Mouse (Mus musculus) forebrain, embryonic 15.5 days (tissue): ENCODE data around the gene Trmt13. TPM values are rescaled to one million over a fixed set of nuclear protein-coding genes. Genes with fewer than 3 reads are reported as not detected.
"Not testable (repeated sequence)": the region's sequence is repeated elsewhere in the genome, so short reads cannot be mapped to it uniquely, and the experiment has no call there.

Source experiments
- ATAC-seq: fragments of 200-750 bp; cut with Nextera tagmentation; replicated peaks from 2 replicates; pipeline ENCODE4 v1.8.0; 2017; ENCODE audit warnings: mild to moderate bottlenecking, moderate TSS enrichment, moderate library complexity
- H3K27ac ChIP-seq: fragments of 300-500 bp; sonication (generic); replicated peaks from 2 replicates; pipeline ENCODE4 v1.5.1; 2015; ENCODE audit warnings: mild to moderate bottlenecking, inconsistent platforms
- H3K27me3 ChIP-seq: fragments of 300-500 bp; sonication (generic); 2 replicates; pipeline ENCODE4 v1.6.1; 2015; ENCODE audit warnings: inconsistent platforms
- H3K36me3 ChIP-seq: fragments of 300-500 bp; sonication (generic); 2 replicates; pipeline ENCODE4 v1.6.1; 2015; ENCODE audit warnings: mild to moderate bottlenecking, inconsistent platforms
- H3K4me1 ChIP-seq: fragments of 300-500 bp; sonication (generic); 2 replicates; pipeline ENCODE4 v1.6.1; 2015; ENCODE audit warnings: inconsistent platforms
- H3K4me2 ChIP-seq: fragments of 300-500 bp; sonication (generic); replicated peaks from 2 replicates; pipeline ENCODE4 v1.6.1; 2015; ENCODE audit warnings: mild to moderate bottlenecking, inconsistent platforms
- H3K4me3 ChIP-seq: fragments of 300-500 bp; sonication (generic); 2 replicates; pipeline ENCODE4 v1.5.1; 2015; ENCODE audit warnings: mild to moderate bottlenecking, inconsistent platforms
- H3K9ac ChIP-seq: fragments of 300-500 bp; sonication (generic); replicated peaks from 2 replicates; pipeline ENCODE4 v1.6.1; 2015; ENCODE audit warnings: mild to moderate bottlenecking, inconsistent platforms
- H3K9me3 ChIP-seq: fragments of 300-500 bp; sonication (generic); 2 replicates; pipeline ENCODE4 v1.6.1; 2016; ENCODE audit warnings: inconsistent platforms
- WGBS: fragments of 180-500 bp; shearing (Covaris S2); methylation state at CpG from one replicate; pipeline ENCODE4 v1.1.7; 2015; ENCODE audit warnings: mixed read lengths; 5-methylcytosine and 5-hydroxymethylcytosine counted together
- polyA plus RNA-seq: library from polyadenylated mRNA; unstranded; fragments of >200 nt; fragmentation: Nextera tagmentation; extraction: Ambion mirVana; gene quantifications from 2 replicates; pipeline ENCODE4 v1.2.1, GENCODE M21; 2015

Trmt13 gene
- polyA plus RNA-seq, 1 experiment from 2014 or later = 25.3 TPM

DNA sequence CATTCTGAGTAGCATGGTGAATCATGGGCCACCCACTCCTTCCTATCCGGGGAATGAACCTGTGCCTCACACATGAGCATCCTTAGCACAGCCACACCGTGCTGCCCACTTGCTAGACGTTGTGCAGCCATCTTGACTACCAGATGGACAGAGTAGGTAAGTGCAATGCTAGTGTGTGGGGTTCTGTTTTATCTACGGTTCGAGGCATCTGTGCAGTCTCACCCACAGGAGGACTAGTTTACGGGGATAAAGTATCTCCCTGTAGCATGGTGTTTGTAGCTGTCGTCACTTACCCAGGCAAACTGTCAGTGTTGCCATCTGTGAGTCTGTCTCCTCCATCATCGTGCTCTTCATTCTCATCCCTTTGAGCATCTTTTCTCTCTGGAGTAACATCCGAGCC lies 32.2 kb downstream of the Trmt13 start:
- Histone ChIP-seq H3K27me3 (no peaks in the 10 kb centered on the region), H3K9ac (no peak overlapping the region), H3K4me1 (no peaks in the 10 kb centered on the region), H3K36me3 (peaks cover 62% of the 10 kb centered on the region), H3K9me3 (no peaks in the 10 kb centered on the region), H3K4me2 (no peak overlapping the region), H3K27ac (no peak overlapping the region), H3K4me3 (no peak overlapping the region)
- WGBS = 95% methylated on average over 9 of the region's 9 CpGs
- no peak for ATAC-seq

DNA sequence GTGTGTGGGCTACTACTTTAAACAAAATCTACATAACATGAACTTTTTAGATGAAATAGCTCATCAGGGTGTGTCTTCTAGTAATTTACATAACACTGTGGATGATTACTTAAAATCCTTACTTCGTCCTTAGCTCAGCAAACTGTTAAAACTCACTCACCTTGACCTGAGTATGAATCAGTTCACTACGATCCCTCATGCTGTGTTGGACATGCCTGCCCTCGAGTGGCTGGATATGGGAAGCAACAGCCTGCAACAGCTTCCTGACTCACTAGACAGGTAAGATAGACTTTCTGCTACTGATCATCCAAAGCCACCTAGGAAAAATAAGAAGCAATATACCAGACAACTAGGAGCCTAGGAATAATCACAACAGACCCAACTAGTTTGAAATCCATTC lies 37.1 kb downstream of the Trmt13 start:
- H3K4me2 ChIP-seq = no peak overlapping the region
- H3K9ac ChIP-seq = no peak overlapping the region
- H3K4me3 ChIP-seq = no peak overlapping the region
- 69% methylated on average over 3 of the region's 3 CpGs for WGBS
- H3K36me3 ChIP-seq = peaks cover 27% of the 10 kb centered on the region
- H3K9me3 ChIP-seq = no peaks in the 10 kb centered on the region
- no peak for ATAC-seq
- H3K27ac ChIP-seq = no peak overlapping the region
- no peaks in the 10 kb centered on the region for H3K4me1 ChIP-seq
- H3K27me3 ChIP-seq = no peaks in the 10 kb centered on the region

DNA sequence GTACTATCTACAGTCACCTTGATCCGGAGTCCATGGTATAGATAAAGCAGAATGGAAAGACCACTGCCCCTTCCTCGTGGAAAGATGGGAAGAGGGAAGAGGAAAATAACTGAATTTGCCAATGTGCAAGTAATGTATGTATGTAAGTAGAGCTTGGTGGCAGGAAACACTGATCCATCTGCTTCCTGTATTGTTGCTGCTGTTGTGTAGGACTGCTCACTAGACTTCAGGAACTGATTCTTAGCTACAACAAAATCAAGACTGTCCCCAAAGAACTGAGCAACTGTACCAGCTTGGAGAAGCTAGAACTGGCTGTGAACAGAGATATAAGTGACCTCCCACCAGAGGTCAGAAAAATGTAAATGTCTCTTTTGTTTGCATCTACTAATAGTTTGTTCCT lies 43.8 kb downstream of the Trmt13 start:
- Histone ChIP-seq H3K27me3 (no peaks in the 10 kb centered on the region), H3K36me3 (no peaks in the 10 kb centered on the region), H3K9me3 (no peaks in the 10 kb centered on the region), H3K4me1 (no peaks in the 10 kb centered on the region), H3K27ac (no peak overlapping the region), H3K9ac (no peak overlapping the region), H3K4me2 (no peak overlapping the region), H3K4me3 (no peak overlapping the region)
- ATAC-seq = no peak
- WGBS = 82% methylated on average over 2 of the region's 2 CpGs

DNA sequence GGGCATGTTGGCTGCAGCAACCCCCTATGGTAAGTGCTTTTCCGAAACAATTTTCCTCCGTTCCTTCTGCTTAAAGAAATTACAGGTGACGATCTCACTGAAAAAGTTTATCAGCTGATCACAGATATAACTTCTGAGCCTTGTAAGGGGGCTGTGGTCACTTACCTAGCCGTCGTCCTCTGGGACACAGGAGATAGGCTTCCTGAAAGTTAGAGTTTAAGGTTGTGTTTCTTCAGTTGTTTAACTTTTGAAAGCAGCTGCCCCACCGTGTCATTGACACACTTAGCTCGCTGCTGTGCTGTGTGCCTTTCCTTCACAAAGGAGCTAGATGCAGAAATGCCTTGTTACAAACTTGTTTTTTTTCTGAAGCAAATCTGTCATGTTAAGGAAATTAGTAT lies 51.3 kb downstream of the Trmt13 start:
- no peaks in the 10 kb centered on the region for H3K27me3 ChIP-seq
- no peak overlapping the region for H3K4me3 ChIP-seq
- WGBS = 85% methylated on average over 7 of the region's 7 CpGs
- H3K4me2 ChIP-seq = no peak overlapping the region
- no peak for ATAC-seq
- H3K36me3 ChIP-seq = no peaks in the 10 kb centered on the region
- H3K9me3 ChIP-seq = no peaks in the 10 kb centered on the region
- no peak overlapping the region for H3K9ac ChIP-seq
- no peak overlapping the region for H3K27ac ChIP-seq
- no peaks in the 10 kb centered on the region for H3K4me1 ChIP-seq

- no peak within 1 kb of the TSS for H3K9ac ChIP-seq
- H3K27me3 ChIP-seq = no peaks in the 10 kb centered on the region
- H3K4me3 ChIP-seq = no peak within 1 kb of the TSS
- no peaks in the 10 kb centered on the region for H3K9me3 ChIP-seq
- ATAC-seq = no peak
- H3K4me1 ChIP-seq = no peaks in the 10 kb centered on the region
- no peaks in the 10 kb centered on the region for H3K36me3 ChIP-seq
- no peak within 1 kb of the TSS for H3K27ac ChIP-seq
- 87% methylated on average over 7 of the region's 7 CpGs for WGBS
- H3K4me2 ChIP-seq = no peak within 1 kb of the TSS
Measured at GRCm38 (mm10) chr3:116562408-116563094, 51.8 kb downstream of the Trmt13 start, which contains the start of gene Lrrc39. Gene Lrrc39 (plus strand): TSS chr3:116562973.

DNA sequence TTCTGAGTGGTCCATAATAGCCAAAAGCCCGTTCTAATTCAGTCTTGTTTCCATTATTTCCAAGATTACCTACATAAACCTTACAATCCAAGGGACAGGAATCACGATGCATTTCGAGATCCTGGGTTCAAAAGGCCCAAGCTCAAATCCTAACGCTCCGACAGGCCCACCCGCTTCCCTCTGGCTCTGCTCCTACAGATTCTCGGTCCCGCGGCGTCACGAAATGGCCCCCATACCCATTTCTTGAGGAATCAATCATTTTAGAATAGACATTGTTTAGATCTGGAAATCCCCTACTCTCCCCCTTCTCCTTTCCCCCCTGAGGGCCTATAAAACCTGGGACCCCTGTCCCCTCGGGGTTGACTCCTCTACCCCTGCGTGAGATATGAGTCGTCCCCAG lies 53.1 kb downstream of the Trmt13 start:
- WGBS = 95% methylated on average over 14 of the region's 14 CpGs
- not testable (repeated sequence) for H3K9ac ChIP-seq, H3K9me3 ChIP-seq, H3K27me3 ChIP-seq, H3K4me1 ChIP-seq, H3K4me2 ChIP-seq, H3K4me3 ChIP-seq, H3K36me3 ChIP-seq, H3K27ac ChIP-seq, ATAC-seq

GRCm38 (mm10) chr3:116551362-116551761 lies 63.0 kb downstream of the Trmt13 start:
- Histone ChIP-seq H3K4me2 (no peak overlapping the region), H3K4me3 (no peak overlapping the region), H3K27me3 (no peaks in the 10 kb centered on the region), H3K27ac (no peak overlapping the region), H3K9me3 (no peaks in the 10 kb centered on the region), H3K9ac (no peak overlapping the region), H3K4me1 (no peaks in the 10 kb centered on the region), H3K36me3 (peaks cover 13% of the 10 kb centered on the region; the same call in 1 of the 2 replicates)
- no peak for ATAC-seq
- 95% methylated on average over 5 of the region's 5 CpGs for WGBS

DNA sequence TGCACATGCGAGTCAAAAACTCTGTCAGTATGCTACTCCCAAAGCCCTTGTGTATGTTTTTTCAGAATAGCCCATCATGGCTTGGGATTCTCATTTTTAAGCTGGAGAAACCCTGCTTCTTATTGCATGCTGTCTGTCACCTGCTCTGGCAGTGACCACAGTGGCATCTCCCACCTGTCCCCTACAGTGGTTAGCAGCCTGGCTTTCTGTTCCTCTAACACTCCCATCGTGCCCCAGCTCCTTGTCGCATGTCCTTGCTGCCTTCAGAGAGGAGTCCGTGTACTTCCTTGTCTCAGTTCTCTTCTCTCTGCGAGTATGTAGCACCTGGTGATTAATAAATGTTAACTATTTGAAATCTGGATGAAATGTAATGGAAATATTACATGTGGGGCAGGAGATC lies 67.0 kb downstream of the Trmt13 start:
- no peaks in the 10 kb centered on the region for H3K27me3 ChIP-seq
- H3K4me3 ChIP-seq = no peak overlapping the region
- no peaks in the 10 kb centered on the region for H3K9me3 ChIP-seq
- H3K9ac ChIP-seq = no peak overlapping the region
- no peaks in the 10 kb centered on the region for H3K4me1 ChIP-seq
- WGBS = 90% methylated on average over 5 of the region's 5 CpGs
- H3K27ac ChIP-seq = no peak overlapping the region
- no peak overlapping the region for H3K4me2 ChIP-seq
- H3K36me3 ChIP-seq = peaks cover 27% of the 10 kb centered on the region
- no peak for ATAC-seq

DNA sequence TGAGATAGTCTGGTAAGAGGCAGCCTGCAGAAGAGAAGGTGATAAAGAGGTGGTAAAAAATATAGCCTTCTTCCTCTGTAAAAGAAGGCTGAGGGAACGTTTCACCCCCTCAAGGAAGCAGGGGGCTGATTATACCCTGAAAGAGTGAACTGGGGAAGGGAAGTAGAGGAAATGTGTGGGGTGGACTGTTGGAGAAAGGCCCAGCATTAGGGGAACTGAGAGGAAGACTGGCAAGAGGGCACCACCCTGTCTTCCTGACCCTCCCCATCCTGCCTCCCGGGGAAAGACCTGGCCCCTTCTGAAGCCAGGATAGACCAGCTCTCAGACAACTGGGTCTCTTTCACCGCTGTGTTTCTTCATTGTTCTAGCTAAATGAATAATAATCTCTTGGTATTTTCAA lies 71.9 kb downstream of the Trmt13 start:
- Histone ChIP-seq H3K27ac (no peak overlapping the region), H3K27me3 (no peaks in the 10 kb centered on the region), H3K4me2 (no peak overlapping the region), H3K36me3 (peaks cover 41% of the 10 kb centered on the region), H3K4me1 (no peaks in the 10 kb centered on the region), H3K4me3 (no peak overlapping the region), H3K9ac (no peak overlapping the region), H3K9me3 (no peaks in the 10 kb centered on the region)
- ATAC-seq = no peak
- WGBS = 89% methylated on average over 3 of the region's 3 CpGs

GRCm38 (mm10) chr3:116542070-116542469 lies 72.3 kb downstream of the Trmt13 start:
- H3K27me3 ChIP-seq = no peaks in the 10 kb centered on the region
- H3K4me1 ChIP-seq = no peaks in the 10 kb centered on the region
- H3K36me3 ChIP-seq = peaks cover 42% of the 10 kb centered on the region
- H3K9me3 ChIP-seq = no peaks in the 10 kb centered on the region
- no peak overlapping the region for H3K27ac ChIP-seq
- WGBS = 84% methylated on average over 2 of the region's 2 CpGs
- H3K9ac ChIP-seq = no peak overlapping the region
- H3K4me2 ChIP-seq = no peak overlapping the region
- ATAC-seq = no peak
- H3K4me3 ChIP-seq = no peak overlapping the region

GRCm38 (mm10) chr3:116537200-116537573 lies 77.2 kb downstream of the Trmt13 start:
- no peak for ATAC-seq
- H3K9ac ChIP-seq = no peak overlapping the region
- no peaks in the 10 kb centered on the region for H3K9me3 ChIP-seq
- no peaks in the 10 kb centered on the region for H3K27me3 ChIP-seq
- no peak overlapping the region for H3K27ac ChIP-seq
- no peak overlapping the region for H3K4me3 ChIP-seq
- H3K4me1 ChIP-seq = no peaks in the 10 kb centered on the region
- H3K36me3 ChIP-seq = peaks cover 46% of the 10 kb centered on the region
- no peak overlapping the region for H3K4me2 ChIP-seq
- WGBS = 61% methylated on average over 6 of the region's 6 CpGs

- H3K27ac ChIP-seq = no peak overlapping the region
- WGBS = 79% methylated on average over 16 of the region's 16 CpGs
Measured at GRCm38 (mm10) chr3:116536428-116537199, 77.8 kb downstream of the Trmt13 start.

More at GRCm38 (mm10) chr3:116536428-116537199, 77.8 kb downstream of the Trmt13 start:
- Histone ChIP-seq H3K4me1 (no peaks in the 10 kb centered on the region), H3K4me3 (no peak overlapping the region), H3K27me3 (no peaks in the 10 kb centered on the region), H3K9me3 (no peaks in the 10 kb centered on the region), H3K9ac (no peak overlapping the region), H3K4me2 (no peak overlapping the region), H3K36me3 (peaks cover 46% of the 10 kb centered on the region)
- no peak for ATAC-seq
